In the genomic region with DNA sequence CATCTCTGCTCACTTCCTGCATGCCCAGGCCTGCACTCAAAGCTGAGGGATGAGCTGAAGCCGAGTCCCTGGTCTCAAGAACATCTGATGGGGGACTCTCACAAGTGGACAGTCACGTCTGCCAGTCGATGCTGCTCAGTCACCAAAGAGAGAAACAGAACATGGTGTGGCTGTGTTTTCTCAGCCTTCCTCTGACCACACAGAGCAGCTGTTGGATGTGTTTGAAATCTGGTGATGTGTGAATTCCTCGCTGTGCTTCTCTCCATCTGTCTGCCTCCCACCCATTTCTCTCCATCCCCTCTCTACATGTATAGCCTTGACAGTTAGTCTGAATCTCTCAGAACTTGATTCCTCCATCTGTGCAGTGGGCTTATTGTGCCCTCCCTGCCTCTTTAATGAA, we compare ENCODE assay signal across 13 mouse cellular contexts.
DNase-seq lines count a peak whose midpoint lies in the region; ATAC-seq lines count a peak whose summit lies in the region.
"Had no signal": no experiment of that assay in that cellular context is flagged by ENCODE, and none has a peak within 500 bp of the region (broad histone marks: within the 10 kb centered on the region; RNA-seq: fewer than 3 reads in every experiment).

No protein-coding gene starts in this region.

- 0 out of 2 replicates have a peak overlapping the region, but pooled peaks have one; percentile 18 for H3K27ac ChIP-seq in lung, embryonic 15.5 days
- H3K27ac ChIP-seq in embryonic facial prominence, embryonic 15.5 days (replicated peaks): peak overlapping the region; percentile 22; the same call in 1 of the 2 replicates
- H3K27ac ChIP-seq: heart, adult 2 months; midbrain, embryonic 10.5 days had no signal

- no peaks in the 10 kb centered on the region for H3K9me3 ChIP-seq in lung, embryonic 15.5 days
- H3K9me3 ChIP-seq in embryonic facial prominence, embryonic 15.5 days (replicated peaks): no peaks in the 10 kb centered on the region
- H3K9me3 ChIP-seq: midbrain, embryonic 10.5 days had no signal

- no peak overlapping the region for H3K4me2 ChIP-seq in lung, embryonic 15.5 days
- no peak overlapping the region for H3K4me2 ChIP-seq in embryonic facial prominence, embryonic 15.5 days (replicated peaks)

- no peak overlapping the region for H3K9ac ChIP-seq in lung, embryonic 15.5 days
- H3K9ac ChIP-seq in embryonic facial prominence, embryonic 15.5 days: no peak overlapping the region

- peak; percentile 12 for DNase-seq in heart, postnatal 4 days
- no peak for DNase-seq in heart, postnatal 25 days (ENCODE audit: low spot score)
- DNase-seq in lung, adult 18-20 months: no peak
- peak; percentile 55 to 58 for DNase-seq in left cerebral cortex, postnatal 36 days (ENCODE audit: low spot score in 2 of 2)
- no peak for DNase-seq in kidney, postnatal 36 days
- DNase-seq in kidney, adult 11 months: no peak
- DNase-seq: cerebellum, postnatal 14 days; heart, adult 2 months; heart, postnatal 36 days; lung, postnatal 14 days had no signal

- no peaks in the 10 kb centered on the region for H3K27me3 ChIP-seq in lung, embryonic 15.5 days
- no peaks in the 10 kb centered on the region for H3K27me3 ChIP-seq in embryonic facial prominence, embryonic 15.5 days

- H3K4me3 ChIP-seq in lung, embryonic 15.5 days: no peak overlapping the region
- H3K4me3 ChIP-seq in embryonic facial prominence, embryonic 15.5 days (replicated peaks): no peak overlapping the region
- H3K4me3 ChIP-seq: heart, adult 2 months; midbrain, embryonic 10.5 days had no signal

- H3K4me1 ChIP-seq in lung, embryonic 15.5 days: peaks cover 25% of the 10 kb centered on the region
- peaks cover 37% of the 10 kb centered on the region for H3K4me1 ChIP-seq in embryonic facial prominence, embryonic 15.5 days
- H3K4me1 ChIP-seq: midbrain, embryonic 10.5 days had no signal

- peak; percentile 28; the same call in 1 of the 2 replicates for ATAC-seq in lung, embryonic 15.5 days (ENCODE audit: borderline replicate concordance, extremely low read depth, low FRiP score, low TSS enrichment)
- ATAC-seq in embryonic facial prominence, embryonic 15.5 days (ENCODE audit: insufficient number of reproducible peaks, low FRiP score, low TSS enrichment, low read depth): no peak

- no peaks in the 10 kb centered on the region for H3K36me3 ChIP-seq in lung, embryonic 15.5 days
- H3K36me3 ChIP-seq in embryonic facial prominence, embryonic 15.5 days: no peaks in the 10 kb centered on the region
- H3K36me3 ChIP-seq: midbrain, embryonic 10.5 days had no signal

- intact Hi-C loops in heart, postnatal 25 days (cut with DNase I): loop anchor here (5.0 kb wide), 1 partner anchor 99 kb away; no protein-coding TSS in a partner anchor
- intact Hi-C loops in left cerebral cortex, postnatal 36 days (cut with DNase I): loop anchor here (5.0 kb wide), 2 partner anchors 59 to 156 kb away; no protein-coding TSS in a partner anchor

- 43% methylated on average over 4 of the region's 4 CpGs for WGBS in lung, embryonic 15.5 days
- 48% methylated on average over 4 of the region's 4 CpGs for WGBS in embryonic facial prominence, embryonic 15.5 days

Comparison
In these comparisons a context has a peak if more than half of its experiments do, and no peak if none do; other contexts are left out.
1. DNase-seq: peak in heart, postnatal 4 days (single experiment) and left cerebral cortex, postnatal 36 days (2 of 2); none in heart, postnatal 25 days (single experiment), lung, adult 18-20 months (0 of 2), kidney, postnatal 36 days (0 of 2) and kidney, adult 11 months (single experiment).